In the genomic region with DNA sequence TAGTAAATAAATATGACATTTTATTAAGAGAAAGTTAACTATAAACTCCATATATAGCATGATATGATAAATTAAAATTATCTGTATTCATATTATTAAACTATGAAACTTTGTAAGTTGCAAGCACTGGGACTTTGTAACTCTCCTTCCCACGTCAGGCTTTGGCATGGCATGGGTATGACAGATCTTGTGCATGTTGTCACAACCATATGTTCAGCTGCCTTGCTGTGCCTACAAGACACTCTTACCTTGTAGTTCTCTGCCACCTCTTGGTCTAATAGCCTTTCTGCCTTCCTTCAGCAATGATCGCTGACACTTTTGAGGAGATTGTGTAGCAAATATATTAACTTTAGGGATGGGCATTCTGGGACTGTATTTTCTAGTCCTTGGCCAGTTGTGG, we compare ENCODE assay signal across 16 mouse cellular contexts.
"Had no signal": no experiment of that assay in that cellular context is flagged by ENCODE, and none has a peak within 500 bp of the region (broad histone marks: within the 10 kb centered on the region; RNA-seq: fewer than 3 reads in every experiment).

No protein-coding gene starts in this region.

- ATAC-seq: forebrain, embryonic 13.5 days; forebrain, embryonic 14.5 days; forebrain, embryonic 15.5 days; forebrain, embryonic 16.5 days; forebrain, postnatal 0 days had no signal

- DNase-seq: cerebellum, adult 9-11 months; cerebellum, postnatal 36 days; embryo, embryonic 11 days; forebrain, postnatal 0 days; gastrocnemius, adult 2 months; gastrocnemius, postnatal 10 days; gastrocnemius, postnatal 14 days; gastrocnemius, postnatal 25 days; gastrocnemius, postnatal 36 days; heart, adult 11 months; heart, adult 18-20 months; heart, adult 2 months had no signal
